Mouse (Mus musculus): ENCODE measurements at regions not wholly inside any gene's neighbourhood (a gene's known extent, or its start where the extent isn't known, plus 50 kb on each side); places are given as distances from the start of the nearest gene placed in this dataset.

DNA sequence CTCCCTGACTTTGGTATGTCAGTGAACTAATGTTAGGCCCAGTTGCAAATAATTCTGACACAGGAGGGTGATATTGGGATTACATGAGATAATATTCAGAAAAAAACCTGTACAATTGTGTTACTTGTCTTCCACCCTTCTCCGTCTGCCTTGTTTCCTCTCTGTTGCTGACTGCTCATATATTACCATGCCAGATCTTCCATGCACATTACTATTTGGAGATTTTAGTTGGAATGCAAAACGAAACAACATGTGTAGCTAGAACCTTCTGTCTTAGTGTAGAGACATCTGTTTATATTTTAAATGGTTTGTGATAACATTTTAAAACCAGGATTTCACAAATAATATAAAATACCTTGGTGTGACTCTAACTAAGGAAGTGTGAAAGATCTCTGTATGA lies 188.1 kb upstream of the Hey2 start:
- DNase-seq (ENCODE audit: low read depth in 3 of 3, low spot score in 3 of 3), result no peak
- no peak overlapping the region for H3K9ac ChIP-seq (replicated peaks)
- H3K27ac ChIP-seq, result no peak overlapping the region
- WGBS (ENCODE audit: insufficient replicate concordance), result 41% methylated on average over 2 of the region's 2 CpGs
- no peaks in the 10 kb centered on the region for H3K27me3 ChIP-seq (ENCODE audit: control insufficient read depth, insufficient read depth, low read length)
- no peak overlapping the region for H3K4me3 ChIP-seq (ENCODE audit: insufficient read depth in 1 of 2, low read depth in 2 of 2, low read length in 2 of 2)
- H3K36me3 ChIP-seq (replicated peaks; ENCODE audit: control insufficient read depth, insufficient read depth, low read depth), result no peaks in the 10 kb centered on the region
- TF ChIP-seq CTCF (IDR thresholded peaks at IDR 0.05; ENCODE audit: low read depth) (no peak), EP300 (IDR thresholded peaks at IDR 0.05; ENCODE audit: low read depth) (no peak)
- no peak overlapping the region for H3K4me2 ChIP-seq (ENCODE audit: low read depth)
- H3K9me3 ChIP-seq (ENCODE audit: control insufficient read depth, low read length), result no peaks in the 10 kb centered on the region
- no peaks in the 10 kb centered on the region for H3K4me1 ChIP-seq (replicated peaks; ENCODE audit: control insufficient read depth in 2 of 2, insufficient read depth in 2 of 2, low read length in 1 of 2)
- no peak for ATAC-seq (ENCODE audit: insufficient read depth)

DNA sequence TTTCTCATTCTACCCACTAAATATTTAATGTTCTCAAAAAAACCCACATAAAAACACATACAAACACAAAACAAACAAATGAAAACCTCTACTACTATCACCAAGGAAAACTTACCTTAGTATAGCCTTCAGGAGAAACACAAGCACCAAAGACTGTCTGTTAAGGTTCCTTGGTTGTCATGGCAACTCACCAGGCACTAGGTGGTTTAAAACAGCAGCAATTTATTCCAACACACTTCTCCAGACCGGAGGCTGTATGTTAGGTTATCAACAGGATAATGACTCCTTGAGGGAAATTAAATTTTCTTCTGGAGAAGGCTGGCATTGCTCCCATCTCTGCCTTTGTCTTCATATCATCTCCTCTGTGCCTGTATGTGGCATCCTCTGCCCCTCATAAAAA lies 183.8 kb upstream of the Hey2 start:
- Histone ChIP-seq H3K4me1 (replicated peaks; ENCODE audit: control insufficient read depth in 2 of 2, insufficient read depth in 2 of 2, low read length in 1 of 2) (no peaks in the 10 kb centered on the region), H3K27me3 (ENCODE audit: control insufficient read depth, insufficient read depth, low read length) (no peaks in the 10 kb centered on the region), H3K4me2 (ENCODE audit: low read depth) (no peak overlapping the region), H3K36me3 (replicated peaks; ENCODE audit: control insufficient read depth, insufficient read depth, low read depth) (no peaks in the 10 kb centered on the region), H3K9ac (replicated peaks) (no peak overlapping the region), H3K9me3 (ENCODE audit: control insufficient read depth, low read length) (no peaks in the 10 kb centered on the region), H3K4me3 (ENCODE audit: insufficient read depth in 1 of 2, low read depth in 2 of 2, low read length in 2 of 2) (no peak overlapping the region), H3K27ac (no peak overlapping the region)
- ATAC-seq (ENCODE audit: insufficient read depth) (no peak), DNase-seq (ENCODE audit: low read depth in 3 of 3, low spot score in 3 of 3) (no peak)
- TF ChIP-seq EP300 (IDR thresholded peaks at IDR 0.05; ENCODE audit: low read depth), result no peak
- TF ChIP-seq CTCF (IDR thresholded peaks at IDR 0.05; ENCODE audit: low read depth), result no peak
- WGBS (ENCODE audit: insufficient replicate concordance), result 43% methylated on average over 1 of the region's 1 CpGs

DNA sequence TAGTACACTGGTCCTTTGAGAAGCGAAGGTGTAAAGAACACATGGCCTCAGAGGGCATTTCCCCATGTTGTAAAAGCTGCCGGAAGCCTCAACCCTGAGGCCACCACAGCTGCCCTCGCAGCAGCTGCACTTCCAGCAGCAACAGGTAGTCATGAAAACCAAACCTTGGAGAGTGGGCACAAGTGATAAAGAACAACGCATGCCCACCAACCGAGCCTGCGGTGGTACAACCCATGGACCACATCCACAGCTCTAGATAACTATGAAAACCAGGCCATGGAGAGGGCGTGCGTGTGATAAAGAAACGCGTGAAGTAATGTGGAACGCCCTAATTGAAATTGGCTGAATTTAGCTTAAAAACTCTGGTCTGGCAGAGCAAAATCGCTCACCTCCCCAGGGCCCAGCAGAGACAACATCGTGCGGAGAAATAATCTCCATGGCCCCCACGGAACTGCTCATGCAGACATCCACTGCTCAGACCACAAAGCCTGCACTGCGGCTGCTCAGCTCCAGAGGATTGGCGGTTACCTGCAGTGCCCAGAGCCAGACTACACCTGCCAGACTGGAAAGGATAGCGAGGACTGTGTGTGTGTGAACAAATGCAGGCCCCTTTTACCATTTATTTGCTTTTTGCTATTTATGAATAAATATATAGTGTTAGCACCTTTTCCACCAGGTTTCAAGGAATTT lies 170.2 kb upstream of the Hey2 start:
- no peaks in the 10 kb centered on the region for H3K36me3 ChIP-seq (replicated peaks; ENCODE audit: control insufficient read depth, insufficient read depth, low read depth)
- no peak overlapping the region for H3K4me3 ChIP-seq (ENCODE audit: insufficient read depth in 1 of 2, low read depth in 2 of 2, low read length in 2 of 2)
- 59% methylated on average over 18 of the region's 18 CpGs for WGBS (ENCODE audit: insufficient replicate concordance)
- H3K27me3 ChIP-seq (ENCODE audit: control insufficient read depth, insufficient read depth, low read length), result no peaks in the 10 kb centered on the region
- no peaks in the 10 kb centered on the region for H3K9me3 ChIP-seq (ENCODE audit: control insufficient read depth, low read length)
- H3K4me2 ChIP-seq (ENCODE audit: low read depth), result no peak overlapping the region
- H3K27ac ChIP-seq, result no peak overlapping the region
- ATAC-seq (ENCODE audit: insufficient read depth) (no peak), DNase-seq (ENCODE audit: low read depth in 3 of 3, low spot score in 3 of 3) (no peak)
- H3K9ac ChIP-seq (replicated peaks), result no peak overlapping the region
- TF ChIP-seq CTCF (IDR thresholded peaks at IDR 0.05; ENCODE audit: low read depth) (no peak), EP300 (IDR thresholded peaks at IDR 0.05; ENCODE audit: low read depth) (no peak)
- no peaks in the 10 kb centered on the region for H3K4me1 ChIP-seq (replicated peaks; ENCODE audit: control insufficient read depth in 2 of 2, insufficient read depth in 2 of 2, low read length in 1 of 2)

DNA sequence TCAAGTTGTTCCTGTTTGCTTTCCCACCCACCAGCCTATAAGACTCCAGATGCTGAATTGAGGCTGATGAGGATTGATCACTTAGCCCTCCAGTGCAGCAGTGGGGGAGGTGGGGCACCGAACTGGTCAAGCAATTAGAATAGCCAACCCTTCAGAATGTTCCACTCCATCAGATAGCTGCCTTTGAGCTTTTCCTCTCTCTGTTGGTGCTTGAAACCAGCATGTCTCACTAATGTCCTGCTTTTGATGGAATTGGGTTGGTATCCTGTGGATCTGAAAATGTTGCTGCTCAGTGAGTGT lies 167.3 kb upstream of the Hey2 start:
- 46% methylated on average over 1 of the region's 1 CpGs for WGBS (ENCODE audit: insufficient replicate concordance)
- TF ChIP-seq CTCF (IDR thresholded peaks at IDR 0.05; ENCODE audit: low read depth) (no peak), EP300 (IDR thresholded peaks at IDR 0.05; ENCODE audit: low read depth) (no peak)
- no peaks in the 10 kb centered on the region for H3K4me1 ChIP-seq (replicated peaks; ENCODE audit: control insufficient read depth in 2 of 2, insufficient read depth in 2 of 2, low read length in 1 of 2)
- H3K9me3 ChIP-seq (ENCODE audit: control insufficient read depth, low read length), result no peaks in the 10 kb centered on the region
- no peak for ATAC-seq (ENCODE audit: insufficient read depth)
- no peak for DNase-seq (ENCODE audit: low read depth in 3 of 3, low spot score in 3 of 3)
- H3K9ac ChIP-seq (replicated peaks), result no peak overlapping the region
- no peak overlapping the region for H3K4me2 ChIP-seq (ENCODE audit: low read depth)
- H3K4me3 ChIP-seq (ENCODE audit: insufficient read depth in 1 of 2, low read depth in 2 of 2, low read length in 2 of 2), result no peak overlapping the region
- no peak overlapping the region for H3K27ac ChIP-seq
- H3K27me3 ChIP-seq (ENCODE audit: control insufficient read depth, insufficient read depth, low read length), result no peaks in the 10 kb centered on the region
- no peaks in the 10 kb centered on the region for H3K36me3 ChIP-seq (replicated peaks; ENCODE audit: control insufficient read depth, insufficient read depth, low read depth)

DNA sequence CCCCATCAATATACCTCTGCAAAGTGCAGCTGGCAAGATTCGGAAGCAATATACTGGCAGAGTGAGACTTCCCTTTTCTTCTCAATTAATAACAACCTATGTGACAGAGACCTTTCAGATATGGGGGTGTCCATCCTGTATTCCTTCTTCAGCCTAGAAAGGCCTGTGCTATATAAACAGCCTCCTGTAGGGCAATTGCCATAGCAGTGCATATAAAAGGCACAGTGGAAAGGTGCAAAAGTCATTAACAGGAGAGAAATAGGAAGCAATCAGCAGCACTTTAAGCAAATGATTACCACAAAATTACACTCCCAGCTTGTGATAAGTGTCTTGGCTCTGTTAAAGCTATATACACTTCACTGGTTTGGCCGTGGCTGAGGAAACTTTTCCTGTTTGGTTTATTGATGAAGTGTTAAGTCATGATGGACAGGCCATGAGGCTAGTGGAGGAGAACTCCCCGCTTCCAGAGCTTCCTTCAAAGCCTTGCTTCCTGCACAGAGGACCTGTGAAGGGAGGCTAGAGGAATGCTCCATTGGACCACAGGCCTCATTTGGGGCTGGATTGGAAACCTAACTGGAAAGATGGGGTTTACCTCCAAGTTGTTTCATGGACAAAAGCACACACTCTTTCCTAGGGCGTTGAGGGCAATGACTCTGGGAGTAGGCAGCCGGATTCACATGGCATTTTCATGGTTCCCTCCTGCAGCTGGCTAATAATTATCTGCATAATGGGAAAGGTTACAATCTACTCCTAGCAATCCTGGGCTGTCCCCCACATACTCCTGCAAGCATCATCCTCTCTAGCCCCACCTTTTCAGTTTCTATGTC lies 166.7 kb upstream of the Hey2 start:
- no peak overlapping the region for H3K4me3 ChIP-seq (ENCODE audit: insufficient read depth in 1 of 2, low read depth in 2 of 2, low read length in 2 of 2)
- ATAC-seq (ENCODE audit: insufficient read depth) (no peak), DNase-seq (ENCODE audit: low read depth in 3 of 3, low spot score in 3 of 3) (no peak)
- H3K4me1 ChIP-seq (replicated peaks; ENCODE audit: control insufficient read depth in 2 of 2, insufficient read depth in 2 of 2, low read length in 1 of 2), result no peaks in the 10 kb centered on the region
- no peaks in the 10 kb centered on the region for H3K27me3 ChIP-seq (ENCODE audit: control insufficient read depth, insufficient read depth, low read length)
- WGBS (ENCODE audit: insufficient replicate concordance), result 36% methylated on average over 5 of the region's 5 CpGs
- TF ChIP-seq CTCF (IDR thresholded peaks at IDR 0.05; ENCODE audit: low read depth) (no peak), EP300 (IDR thresholded peaks at IDR 0.05; ENCODE audit: low read depth) (no peak)
- no peaks in the 10 kb centered on the region for H3K36me3 ChIP-seq (replicated peaks; ENCODE audit: control insufficient read depth, insufficient read depth, low read depth)
- H3K27ac ChIP-seq, result no peak overlapping the region
- no peaks in the 10 kb centered on the region for H3K9me3 ChIP-seq (ENCODE audit: control insufficient read depth, low read length)
- H3K4me2 ChIP-seq (ENCODE audit: low read depth), result no peak overlapping the region
- no peak overlapping the region for H3K9ac ChIP-seq (replicated peaks)
